Mouse (Mus musculus) right cerebral cortex, postnatal 4 days (tissue): ENCODE results near the gene Nop56.

Experiments
- DNase-seq: peaks from one replicate; pipeline ENCODE4 v3.0.0-alpha.2; 2022

Nop56 gene

GRCm38 (mm10) chr2:130295331-130296133 is 21.3 kb downstream of the Nop56 start:
- peak; percentile 68 for DNase-seq

GRCm38 (mm10) chr2:130296134-130296745 is 22.0 kb downstream of the Nop56 start:
- no peak for DNase-seq

- DNase-seq, result no peak
Observed at GRCm38 (mm10) chr2:130297580-130297979, 23.4 kb downstream of the Nop56 start.

GRCm38 (mm10) chr2:130303014-130303413 is 28.8 kb downstream of the Nop56 start:
- DNase-seq, result no peak

GRCm38 (mm10) chr2:130327057-130327456 is 52.8 kb downstream of the Nop56 start:
- DNase-seq, result no peak
